Mouse (Mus musculus) 3134 (cell line): Measurements from ENCODE around the gene Shroom2.
"Not testable (repeated sequence)": the region's sequence is repeated elsewhere in the genome, so short reads cannot be mapped to it uniquely, and the experiment has no call there.

Experiments used
- DNase-seq: peaks from one replicate; pipeline ENCODE4 v3.0.0-alpha.2; 2011; ENCODE audit warnings: low spot score; ENCODE audit not compliant: insufficient read length; ENCODE audit errors: extremely low read depth

The Shroom2 gene

DNA sequence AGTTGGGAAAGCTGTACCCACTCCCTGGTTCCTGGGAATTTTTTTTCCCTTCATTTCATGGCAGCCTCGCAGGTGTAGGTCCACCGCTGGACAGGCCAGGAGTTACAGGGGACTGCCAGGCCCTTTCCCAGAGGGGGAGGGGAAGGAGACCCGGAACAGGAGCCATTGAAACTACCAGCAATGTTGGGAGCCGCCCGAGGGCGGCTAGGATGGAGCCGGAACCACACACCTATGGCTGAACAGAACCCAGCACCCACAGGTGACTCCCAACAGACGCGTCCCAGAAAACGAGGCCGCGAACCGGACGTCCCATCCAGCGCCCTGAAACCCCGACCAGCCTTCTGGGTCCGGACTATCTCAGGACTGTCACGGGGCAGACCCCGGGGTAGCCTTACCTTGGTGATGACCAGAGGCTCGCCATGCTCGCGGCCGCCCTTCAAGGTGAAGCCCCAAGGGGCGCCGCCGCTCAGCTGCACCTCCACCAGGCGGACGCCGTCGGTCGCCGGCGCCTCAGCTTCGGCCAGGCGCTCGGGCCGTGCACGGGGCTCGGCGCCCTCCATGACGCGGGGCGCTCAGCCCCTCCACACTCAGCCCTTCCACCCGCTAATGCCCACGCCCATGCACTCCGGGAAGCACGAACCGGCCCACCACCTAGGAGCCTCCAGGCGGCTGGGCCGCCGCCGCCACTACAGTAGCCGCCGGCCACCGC is at the start of gene Shroom2:
Shroom2 (minus strand) TSS at position 575 of the 709 bp plus-strand sequence.
- DNase-seq, result no peak

DNA sequence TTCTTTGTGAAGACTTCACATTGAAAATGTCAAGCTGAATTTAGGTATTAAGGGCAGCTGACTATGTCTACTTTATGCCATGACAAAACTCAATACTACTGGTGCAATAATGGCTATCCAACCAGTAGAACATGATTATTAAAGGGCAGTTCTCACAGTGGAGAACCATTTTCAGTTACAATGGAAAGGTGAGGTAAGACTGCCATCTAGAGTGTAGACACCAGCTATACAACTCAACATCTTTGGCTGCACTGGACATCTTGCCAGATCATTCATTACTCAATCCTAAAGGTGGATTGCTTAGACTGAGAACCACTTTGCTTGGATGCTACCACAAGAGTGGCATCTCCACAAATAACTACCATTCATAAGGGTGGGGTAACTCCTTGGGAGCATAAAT is 49.7 kb upstream of the Shroom2 start:
- DNase-seq, result no peak

DNA sequence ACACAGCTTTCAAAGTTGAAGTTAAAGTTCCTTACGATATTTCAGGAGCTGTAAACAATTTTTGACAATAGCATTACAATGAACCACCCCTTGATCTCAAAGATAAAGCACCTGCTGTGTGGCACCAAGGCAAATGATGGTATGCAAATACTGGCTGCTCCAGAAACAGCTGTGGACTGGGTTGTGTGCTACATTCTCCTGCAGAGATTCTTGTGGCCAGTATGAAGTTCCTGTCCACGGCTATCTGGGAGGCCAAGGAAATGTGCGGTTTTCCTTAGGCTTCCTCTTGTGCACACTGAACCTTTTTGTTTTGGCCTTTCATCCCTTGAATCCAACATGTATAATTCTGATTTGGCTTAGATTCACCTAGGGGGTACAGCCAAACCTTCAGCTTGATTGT is 44.1 kb upstream of the Shroom2 start:
- DNase-seq, result no peak

DNA sequence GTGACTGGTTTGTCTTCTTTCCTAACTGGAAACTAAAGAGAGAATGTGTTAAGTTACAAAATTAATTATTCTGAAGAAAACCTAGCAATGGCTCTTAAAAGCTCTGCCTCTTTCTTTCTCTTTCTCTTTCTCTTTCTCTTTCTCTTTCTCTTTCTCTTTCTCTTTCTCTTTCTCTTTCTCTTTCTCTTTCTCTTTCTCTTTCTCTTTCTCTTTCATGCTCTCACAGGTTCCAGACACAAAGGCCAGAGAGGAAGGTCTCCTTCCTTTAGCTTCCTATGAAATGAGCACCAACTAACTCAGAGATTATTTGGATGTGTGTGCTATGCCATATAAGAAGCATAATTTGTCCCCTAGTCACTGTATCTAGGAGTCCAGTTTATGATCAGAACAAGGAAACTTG is 36.1 kb upstream of the Shroom2 start:
- DNase-seq, result no peak

DNA sequence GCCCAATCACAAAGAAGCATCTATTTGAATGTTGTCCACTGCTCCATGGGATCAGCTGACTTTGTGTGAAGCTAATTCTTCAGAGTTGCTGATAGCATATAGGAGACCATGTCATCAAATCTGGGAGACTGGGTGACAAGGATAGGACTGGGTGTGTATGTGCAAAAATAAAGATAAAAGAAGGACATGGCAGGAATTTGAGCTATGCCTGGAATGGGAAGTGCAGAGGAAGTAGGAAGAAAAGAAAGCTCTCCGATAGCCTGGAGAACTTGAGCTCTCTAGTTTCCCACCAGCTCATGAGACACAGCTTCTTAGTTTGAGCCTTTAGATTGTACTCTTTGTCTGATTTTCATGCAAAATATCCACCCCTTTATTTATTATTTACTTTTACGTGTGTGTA is 19.3 kb upstream of the Shroom2 start:
- DNase-seq, result no peak

DNA sequence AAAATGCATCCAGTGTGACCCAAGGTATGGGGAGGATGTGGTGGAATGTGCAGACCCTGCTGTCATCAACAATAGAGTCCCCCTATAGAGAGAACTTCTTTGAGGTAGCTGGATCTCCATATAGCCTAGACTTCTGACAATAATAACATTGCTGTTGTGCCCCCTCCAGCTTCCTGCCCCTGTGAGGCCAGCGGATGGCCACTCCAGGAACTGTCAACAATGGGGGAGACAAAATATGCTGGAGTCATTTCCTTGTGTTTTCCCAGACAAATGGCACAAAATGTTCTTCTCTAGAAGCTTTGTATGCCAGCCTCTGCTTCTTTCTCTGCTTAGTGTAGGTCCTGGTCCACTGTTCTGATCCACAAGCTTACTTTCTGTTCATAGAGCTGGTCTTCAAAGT is 18.9 kb upstream of the Shroom2 start:
- DNase-seq, result no peak

DNA sequence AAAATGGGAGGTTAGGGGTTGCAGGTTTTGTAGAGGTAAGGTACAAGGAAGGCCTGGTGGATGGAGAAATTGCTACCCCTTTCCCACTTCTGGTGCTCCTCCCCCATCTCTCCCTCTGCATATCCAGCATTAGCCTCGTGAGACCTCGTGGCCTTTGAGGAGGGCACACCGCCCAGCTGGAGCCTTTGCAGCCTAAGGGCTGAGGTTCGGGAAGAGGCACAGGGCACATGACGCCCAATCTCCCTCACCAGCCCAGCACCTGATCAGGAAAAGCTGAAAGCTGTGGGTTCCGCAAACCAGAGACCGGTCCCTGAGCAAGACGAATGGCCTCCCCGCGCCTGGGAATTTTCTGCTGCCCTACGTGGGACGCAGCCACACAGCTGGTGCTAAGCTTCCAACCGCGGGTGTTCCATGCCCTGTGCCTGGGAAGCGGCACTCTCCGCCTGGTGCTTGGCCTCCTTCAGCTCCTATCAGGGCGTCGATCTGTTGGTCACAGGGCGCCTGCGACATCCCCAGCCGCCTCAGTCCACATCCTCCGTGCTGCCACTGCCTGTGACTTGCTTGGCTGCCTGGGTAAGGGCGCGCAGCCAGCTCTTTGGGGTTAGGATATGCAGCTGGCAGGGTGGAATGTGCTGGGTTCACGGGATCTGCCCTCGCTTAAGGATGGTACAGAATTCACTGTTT is 12.6 kb upstream of the Shroom2 start, which contains the start of gene Gpr143:
Gpr143 (plus strand) TSS at position 202 of the 684 bp plus-strand sequence.
- no peak for DNase-seq

DNA sequence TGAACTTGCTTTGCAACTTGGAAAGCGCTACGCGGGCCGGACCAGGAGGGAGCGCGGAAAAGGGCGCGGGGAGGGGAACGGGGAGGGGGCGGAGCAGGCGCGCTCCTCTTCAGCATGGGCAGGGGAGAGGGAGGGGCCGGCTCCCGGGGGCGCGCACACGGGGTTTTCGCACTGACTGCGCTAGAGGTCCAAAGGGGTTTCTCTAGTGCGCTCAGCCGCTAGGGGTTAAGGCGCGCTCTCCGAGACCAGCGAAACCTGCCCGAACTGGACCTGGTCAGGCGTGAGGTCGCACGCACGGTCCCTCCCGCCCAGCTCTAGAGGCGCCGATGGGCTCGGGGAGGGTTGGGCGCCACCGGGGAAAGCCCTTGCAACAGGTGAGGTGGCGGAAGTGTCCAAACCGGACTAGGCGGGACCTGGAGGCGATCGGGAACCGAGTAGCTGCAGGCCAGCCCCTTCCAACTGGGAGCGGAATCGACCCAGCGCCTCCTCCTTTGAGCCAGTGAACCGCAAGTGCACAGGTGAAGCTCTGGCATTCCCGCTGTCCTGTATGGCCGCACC is 414 bp upstream of the Shroom2 start:
- no peak for DNase-seq

DNA sequence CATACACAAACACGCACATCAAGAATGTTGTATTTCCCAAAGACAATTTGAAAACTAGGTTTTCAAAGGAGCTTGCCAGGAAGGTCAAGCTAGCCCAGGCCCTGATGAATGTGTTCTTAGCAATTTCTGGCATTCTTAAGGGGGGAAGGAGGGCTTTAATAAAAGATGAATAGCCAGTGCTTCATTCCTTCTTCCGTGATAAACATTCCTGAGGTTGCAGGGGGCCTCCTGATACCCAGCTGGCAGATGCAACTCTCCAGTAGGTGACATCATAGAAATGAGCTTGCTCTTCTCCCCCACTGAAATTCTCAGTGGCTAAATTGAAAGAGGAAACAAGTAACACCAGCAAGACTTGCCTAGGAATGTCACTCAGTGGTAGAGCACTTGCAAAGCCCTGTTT is 5.1 kb downstream of the Shroom2 start:
- DNase-seq, result no peak

DNA sequence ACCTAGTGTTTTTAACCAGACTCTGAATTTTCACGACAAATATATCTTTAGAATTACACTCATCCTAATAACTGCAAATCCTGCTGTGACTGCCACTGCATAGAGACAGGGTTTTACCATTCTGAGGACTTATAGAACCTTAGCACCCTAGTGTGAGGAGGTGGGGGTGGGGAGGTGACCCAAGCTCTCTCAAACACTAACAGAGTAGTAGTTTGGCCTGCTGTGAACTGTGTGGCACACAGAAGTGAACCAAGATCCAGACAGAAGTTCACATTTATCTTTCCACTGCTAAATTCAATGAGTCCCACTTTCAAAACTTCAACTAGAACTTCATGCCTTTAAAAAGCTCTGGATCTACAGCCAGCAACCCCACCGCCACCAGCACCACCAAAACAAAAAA is 6.4 kb downstream of the Shroom2 start:
- no peak for DNase-seq

DNA sequence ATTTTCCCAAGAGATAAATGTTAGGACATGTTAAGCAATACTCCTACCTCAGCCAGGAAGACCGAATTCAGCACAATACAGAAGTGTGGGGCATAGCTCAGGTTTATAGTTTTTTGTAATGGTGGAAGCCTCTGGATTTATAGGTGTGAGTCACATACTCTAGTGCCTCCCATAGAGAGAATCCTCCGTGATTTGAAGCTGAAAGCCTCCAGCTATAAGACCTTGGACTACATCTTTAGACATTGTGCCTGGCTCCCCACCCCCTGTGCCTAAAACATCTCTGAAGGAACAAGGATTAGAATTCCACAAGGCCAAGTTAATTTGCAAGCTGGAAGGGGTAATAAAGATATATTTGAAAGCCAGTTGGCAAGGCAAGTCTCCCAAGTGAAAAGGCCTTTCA is 6.8 kb downstream of the Shroom2 start:
- no peak for DNase-seq

DNA sequence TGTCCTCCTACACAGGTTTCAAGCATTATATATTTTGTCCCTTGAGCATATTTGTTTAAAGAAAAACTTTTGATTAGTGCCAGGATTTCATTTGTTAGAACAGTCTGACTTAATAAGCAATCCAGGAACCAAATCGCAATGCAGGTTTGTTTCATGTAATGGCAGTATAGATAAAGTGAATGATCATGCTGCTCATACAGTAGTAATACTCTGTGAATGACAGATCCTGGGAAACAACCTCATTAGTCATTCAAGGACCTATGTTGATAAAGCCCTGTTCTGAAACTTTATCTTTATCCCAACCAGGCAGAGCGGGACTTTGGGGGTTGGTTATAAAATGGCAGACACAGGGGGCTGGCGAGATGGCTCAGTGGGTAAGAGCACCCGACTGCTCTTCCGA is 13.0 kb downstream of the Shroom2 start:
- no peak for DNase-seq

DNA sequence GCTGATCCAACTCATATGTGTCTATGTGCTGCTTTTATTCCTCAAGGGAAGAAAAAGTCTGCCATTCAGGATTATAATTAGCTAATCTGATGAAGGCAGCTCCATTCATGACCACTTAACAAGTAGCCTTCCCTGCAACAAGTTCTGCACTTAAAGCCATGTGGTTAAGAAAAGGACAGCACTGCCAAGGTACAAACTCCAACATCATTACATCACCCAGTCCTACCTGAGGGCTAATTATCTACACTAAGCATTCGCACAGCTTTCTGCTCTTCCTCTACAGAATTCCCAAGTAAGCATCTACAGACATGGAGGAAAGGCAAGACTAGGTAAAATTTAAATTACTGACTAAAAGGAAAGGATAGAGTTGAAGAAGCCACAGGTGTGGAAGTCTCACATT is 13.4 kb downstream of the Shroom2 start:
- no peak for DNase-seq

DNA sequence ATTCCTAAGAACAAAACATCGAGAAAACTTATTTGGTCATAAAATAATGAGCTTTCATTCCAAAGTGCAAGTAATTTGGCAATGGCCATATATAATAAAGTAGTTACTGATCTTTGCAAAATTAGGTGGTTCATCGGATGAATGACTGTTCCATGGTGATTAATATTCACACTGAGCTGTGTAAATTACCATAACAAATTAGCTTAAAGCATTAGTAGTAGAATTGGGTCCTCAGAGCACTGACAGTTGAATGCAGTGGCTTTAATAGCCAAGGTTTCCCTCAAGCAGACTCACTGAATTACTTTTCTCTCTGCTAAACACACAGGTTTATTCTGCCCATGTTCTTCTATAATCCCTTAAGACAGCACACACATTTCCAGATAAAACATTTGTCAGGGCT is 23.3 kb downstream of the Shroom2 start:
- no peak for DNase-seq

DNA sequence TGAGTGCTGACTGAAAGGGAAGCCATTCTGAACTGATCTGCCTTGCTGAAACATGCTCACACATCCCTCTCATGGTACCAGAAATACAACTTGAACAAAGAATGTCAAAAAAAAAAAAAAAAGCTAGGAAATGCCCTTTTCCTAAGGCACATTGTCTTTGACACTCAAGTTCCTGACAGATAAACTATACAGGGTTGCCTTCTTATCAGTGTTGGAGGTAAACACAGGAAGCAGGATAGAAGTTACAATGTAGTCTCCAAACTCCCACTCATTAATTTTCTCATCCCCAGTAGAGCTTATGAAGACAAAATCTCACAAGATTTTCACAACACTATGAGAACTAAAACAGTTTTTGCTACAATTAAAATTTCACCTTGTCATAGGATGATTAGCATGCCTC is 25.6 kb downstream of the Shroom2 start:
- no peak for DNase-seq

DNA sequence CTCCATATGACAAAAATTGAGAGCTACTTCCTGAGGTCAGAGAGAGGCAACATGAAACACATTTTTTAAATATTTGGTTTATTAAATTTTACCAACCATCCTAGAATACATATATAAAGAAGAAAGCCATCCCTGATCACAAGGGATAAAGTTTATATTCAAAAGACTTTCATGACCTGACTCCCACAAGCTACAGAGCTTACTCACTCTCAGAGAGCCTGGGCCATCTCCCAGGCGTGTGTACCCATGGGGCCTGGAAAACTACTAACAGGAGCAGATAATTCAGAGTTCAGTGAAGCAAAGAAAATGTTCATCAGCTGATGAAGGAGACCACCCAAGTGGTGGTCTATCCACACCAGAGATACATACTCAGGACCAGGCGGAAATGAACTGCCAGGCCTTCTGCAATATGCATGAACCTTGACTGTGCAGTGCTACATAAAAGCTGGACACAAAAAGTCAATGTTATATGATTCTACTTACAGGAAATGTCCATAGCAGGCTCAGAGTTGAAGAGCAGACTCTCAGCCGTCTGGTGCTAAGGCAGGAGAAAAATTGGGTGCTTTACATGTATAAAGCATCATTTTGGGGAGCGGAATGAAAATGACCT is 30.4 kb downstream of the Shroom2 start:
- DNase-seq, result no peak

DNA sequence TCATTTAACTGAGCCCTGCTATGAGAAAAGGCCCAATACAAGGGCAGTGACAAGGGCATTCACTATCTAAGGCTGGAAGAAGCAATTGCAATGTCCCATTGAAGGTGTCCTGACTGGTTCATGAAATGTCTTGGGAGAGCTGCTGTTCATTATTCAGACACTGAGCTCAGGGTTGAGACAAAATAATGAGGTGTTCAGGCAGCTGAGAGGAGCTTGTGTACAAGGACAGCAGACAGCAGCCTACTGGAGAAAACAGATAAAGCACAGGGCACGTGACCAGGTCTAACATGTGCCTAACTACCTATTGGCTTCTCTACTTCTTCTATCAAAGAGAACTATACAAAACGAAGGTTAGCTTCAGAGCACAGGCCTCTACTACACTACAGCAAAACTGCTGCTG is 31.1 kb downstream of the Shroom2 start:
- no peak for DNase-seq

DNA sequence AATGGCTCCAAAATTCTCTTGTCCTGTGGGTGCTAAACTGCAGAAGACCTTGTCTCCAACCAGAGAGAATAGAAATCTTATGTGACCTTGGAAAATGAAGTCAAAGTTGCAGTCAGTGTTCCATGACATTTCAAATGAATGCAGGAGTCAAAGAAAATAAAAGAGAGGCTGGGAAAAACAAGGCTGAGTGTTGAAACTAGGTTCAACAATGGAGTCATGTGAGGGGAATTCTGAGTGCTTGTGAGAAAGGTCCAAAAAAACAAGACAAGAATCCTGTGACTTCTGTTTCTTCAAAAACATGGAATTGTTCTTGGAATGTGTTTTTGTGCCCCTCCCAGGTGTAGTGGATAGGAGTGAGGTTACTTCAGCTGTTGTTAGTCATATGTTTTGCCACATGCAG is 34.0 kb downstream of the Shroom2 start:
- no peak for DNase-seq

DNA sequence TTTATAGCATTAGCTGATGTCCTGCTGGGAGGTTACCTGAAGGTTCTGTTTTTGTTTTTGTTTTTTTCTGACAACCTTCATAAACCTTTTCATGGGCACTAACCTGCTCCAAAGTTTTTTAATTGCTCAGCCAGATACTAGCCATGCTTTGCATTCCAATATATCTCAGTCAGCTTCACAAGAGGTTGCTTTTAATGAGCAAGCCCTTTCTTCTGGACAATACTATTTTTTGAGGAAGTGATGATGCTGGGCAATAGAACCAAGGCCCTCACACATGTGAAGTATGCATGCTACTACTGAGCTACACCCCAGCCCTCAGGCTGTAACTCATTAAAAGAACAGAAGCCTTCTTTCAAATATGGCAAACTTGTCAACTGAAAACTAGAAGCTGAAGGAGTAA is 52.6 kb downstream of the Shroom2 start:
- no peak for DNase-seq

DNA sequence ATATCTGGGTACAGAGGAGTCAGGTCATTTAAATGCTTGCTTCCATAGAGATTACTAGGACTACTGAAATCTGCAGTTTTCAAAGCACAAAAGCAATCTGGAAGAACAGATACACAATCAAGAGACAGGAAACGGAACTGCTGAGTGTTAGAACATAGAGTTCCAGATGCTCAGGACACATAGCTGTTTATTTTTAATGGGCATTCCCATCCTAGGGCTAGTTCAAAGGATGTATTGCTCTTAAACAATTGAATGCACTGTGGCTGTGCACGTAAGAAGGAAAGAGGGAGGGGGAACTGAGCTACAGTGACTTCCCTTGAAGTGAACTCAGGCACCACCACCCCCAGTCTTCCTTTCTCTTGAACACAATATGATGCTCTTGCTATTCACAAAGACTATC is 58.5 kb downstream of the Shroom2 start:
- DNase-seq, result not testable (repeated sequence)

DNA sequence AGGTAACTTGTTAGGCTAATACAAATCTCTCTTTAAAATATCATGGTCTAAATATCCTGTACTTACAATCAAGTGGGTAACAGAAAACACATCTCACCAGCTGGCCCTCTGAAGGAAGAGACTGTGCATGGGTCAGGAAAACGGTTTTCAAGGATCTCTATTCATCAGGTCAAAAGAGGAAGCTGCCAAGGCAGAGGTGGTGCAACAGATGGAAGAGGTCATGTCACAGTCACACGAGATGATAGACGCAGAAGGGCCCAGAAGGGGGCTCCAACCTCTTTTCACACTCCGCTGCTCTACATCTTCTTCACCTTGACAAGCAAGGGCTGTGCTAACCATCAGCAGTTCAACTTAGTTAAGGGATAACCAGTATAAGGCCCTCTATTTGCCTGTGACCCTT is 60.9 kb downstream of the Shroom2 start:
- no peak for DNase-seq

DNA sequence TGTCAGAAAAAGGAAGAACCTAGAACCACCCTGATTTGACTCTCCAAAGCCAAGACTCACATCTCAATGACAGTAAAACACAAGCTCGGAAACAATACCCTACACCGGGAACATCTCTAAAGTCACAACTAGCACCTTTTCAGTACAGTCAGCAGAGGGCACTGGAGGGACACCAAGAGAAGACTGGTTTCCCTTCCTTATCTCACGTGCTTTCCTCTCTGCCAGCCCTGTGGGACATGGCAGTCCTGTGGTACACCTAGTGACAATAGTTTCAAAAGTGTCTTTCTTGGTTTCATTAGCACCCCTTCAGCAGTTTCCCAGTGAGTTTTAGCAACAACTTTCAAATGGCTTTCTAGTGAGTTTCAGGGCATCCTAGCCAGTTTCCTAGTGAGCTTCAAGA is 63.9 kb downstream of the Shroom2 start:
- no peak for DNase-seq
